8 mouse cellular contexts compared by ENCODE assay signal in genomic region chr4:46533934-46534720, GRCm38 (mm10). TPM values are rescaled to one million over a fixed set of nuclear protein-coding genes. Genes with fewer than 3 reads are reported as not detected.
DNase-seq lines count a peak whose midpoint lies in the region; ATAC-seq and TF ChIP-seq lines count a peak whose summit lies in the region.

No protein-coding gene starts in this region.

- H3K9me3 ChIP-seq in heart, embryonic 12.5 days (replicated peaks) = no peaks in the 10 kb centered on the region
- no peaks in the 10 kb centered on the region for H3K9me3 ChIP-seq in limb, embryonic 13.5 days
- no peaks in the 10 kb centered on the region for H3K9me3 ChIP-seq in midbrain, embryonic 13.5 days

- H3K4me3 ChIP-seq in testis, adult 2 months (ENCODE audit: control insufficient read depth, low read depth, low read length) = peak overlapping the region; percentile 88
- H3K4me3 ChIP-seq in heart, embryonic 12.5 days = peak overlapping the region; percentile 43
- H3K4me3 ChIP-seq in limb, embryonic 13.5 days = peak overlapping the region; percentile 33
- H3K4me3 ChIP-seq in midbrain, embryonic 13.5 days (replicated peaks) = peak overlapping the region; percentile 28

- peaks cover 23% of the 10 kb centered on the region for H3K4me1 ChIP-seq in testis, adult 2 months (ENCODE audit: control insufficient read depth, insufficient read depth, low read length)
- peaks cover 18% of the 10 kb centered on the region for H3K4me1 ChIP-seq in heart, embryonic 12.5 days (replicated peaks)
- peaks cover 17% of the 10 kb centered on the region for H3K4me1 ChIP-seq in limb, embryonic 13.5 days
- H3K4me1 ChIP-seq in midbrain, embryonic 13.5 days (replicated peaks) = peaks cover 15% of the 10 kb centered on the region

- peaks cover 2% of the 10 kb centered on the region; the same call in 1 of the 2 replicates for H3K36me3 ChIP-seq in testis, adult 2 months (ENCODE audit: control insufficient read depth, insufficient read depth, low read length)
- H3K36me3 ChIP-seq in heart, embryonic 12.5 days = no peaks in the 10 kb centered on the region
- H3K36me3 ChIP-seq in limb, embryonic 13.5 days = no peaks in the 10 kb centered on the region
- H3K36me3 ChIP-seq in midbrain, embryonic 13.5 days = no peaks in the 10 kb centered on the region

- no peak; the same call in 1 of the 2 replicates for TF ChIP-seq POLR2A in testis, adult 2 months (IDR thresholded peaks at IDR 0.05; ENCODE audit: control insufficient read depth, low read depth, low read length)

- no peaks in the 10 kb centered on the region for H3K27me3 ChIP-seq in testis, adult 2 months (ENCODE audit: control insufficient read depth, insufficient read depth, low read length)
- H3K27me3 ChIP-seq in heart, embryonic 12.5 days (replicated peaks) = peaks cover 78% of the 10 kb centered on the region
- peaks cover 71% of the 10 kb centered on the region for H3K27me3 ChIP-seq in limb, embryonic 13.5 days
- peaks cover 69% of the 10 kb centered on the region for H3K27me3 ChIP-seq in midbrain, embryonic 13.5 days

- ATAC-seq in heart, embryonic 12.5 days (ENCODE audit: insufficient number of reproducible peaks, low FRiP score) = no peak
- ATAC-seq in limb, embryonic 13.5 days (ENCODE audit: low FRiP score, low read depth) = no peak
- 0 out of 2 replicates have a peak, but pooled peaks have one; percentile 41 for ATAC-seq in midbrain, embryonic 13.5 days
- ATAC-seq in activated CD4-positive, CD25-positive, alpha-beta regulatory T cell, adult 4 months = no peak

- no peak for DNase-seq in testis, postnatal 14 days (ENCODE audit: low spot score)
- no peak for DNase-seq in layer of hippocampus, adult 9-11 months
- no peak for DNase-seq in urinary bladder, postnatal 25 days (ENCODE audit: low spot score)

- WGBS in heart, embryonic 12.5 days = 7% methylated on average over 29 of the region's 29 CpGs
- WGBS in limb, embryonic 13.5 days = 9% methylated on average over 29 of the region's 29 CpGs
- WGBS in midbrain, embryonic 13.5 days = 11% methylated on average over 29 of the region's 29 CpGs

- H3K4me2 ChIP-seq in heart, embryonic 12.5 days = peak overlapping the region; percentile 85
- peak overlapping the region; percentile 59 for H3K4me2 ChIP-seq in limb, embryonic 13.5 days (replicated peaks)
- H3K4me2 ChIP-seq in midbrain, embryonic 13.5 days (replicated peaks) = peak overlapping the region; percentile 46

- TF ChIP-seq CTCF in testis, adult 2 months (IDR thresholded peaks at IDR 0.05; ENCODE audit: control insufficient read depth, insufficient read depth, insufficient replicate concordance, low read depth, low read length) = no peak

- H3K9ac ChIP-seq in heart, embryonic 12.5 days = peak overlapping the region; percentile 58
- no peak overlapping the region for H3K9ac ChIP-seq in limb, embryonic 13.5 days
- H3K9ac ChIP-seq in midbrain, embryonic 13.5 days (replicated peaks) = no peak overlapping the region

- peak overlapping the region; percentile 65 for H3K27ac ChIP-seq in testis, adult 2 months (ENCODE audit: control insufficient read depth, insufficient read depth, low read depth, low read length)
- no peak overlapping the region for H3K27ac ChIP-seq in heart, embryonic 12.5 days (ENCODE audit: poor library complexity, severe bottlenecking)
- no peak overlapping the region for H3K27ac ChIP-seq in limb, embryonic 13.5 days
- H3K27ac ChIP-seq in midbrain, embryonic 13.5 days = no peak overlapping the region

RNA-seq across cellular contexts. Expression of gene Trim14, which starts 1.8 kb away (rescaled TPM):
- 6.4 and 6.6 TPM in 2 replicates for polyA plus RNA-seq in testis, adult 2 months (2012; rRNA removed)
- 0.78 and 1.5 TPM in 2 replicates for polyA plus RNA-seq in heart, embryonic 12.5 days (2016; fragmentation: Nextera tagmentation; extraction: Ambion mirVana)
- 1.1 and 1.2 TPM in 2 replicates for polyA plus RNA-seq in limb, embryonic 13.5 days (2015; fragmentation: Nextera tagmentation; extraction: Ambion mirVana)
- polyA plus RNA-seq in midbrain, embryonic 13.5 days (2015; fragmentation: Nextera tagmentation; extraction: Ambion mirVana) = 0.40 and 0.57 TPM in 2 replicates
- polyA plus RNA-seq in activated CD4-positive, CD25-positive, alpha-beta regulatory T cell, adult 4 months (2017; shearing (Covaris generic)) = 10 to 100 TPM; 26.7 to 31.2 TPM

RNA-seq across cellular contexts. Expression of gene Nans, which starts 45.1 kb away (rescaled TPM):
- 9.5 and 10.7 TPM in 2 replicates for polyA plus RNA-seq in testis, adult 2 months (2012; rRNA removed)
- 62.2 and 68.3 TPM in 2 replicates for polyA plus RNA-seq in heart, embryonic 12.5 days (2016; fragmentation: Nextera tagmentation; extraction: Ambion mirVana)
- 102 and 105 TPM in 2 replicates for polyA plus RNA-seq in limb, embryonic 13.5 days (2015; fragmentation: Nextera tagmentation; extraction: Ambion mirVana)
- polyA plus RNA-seq in midbrain, embryonic 13.5 days (2015; fragmentation: Nextera tagmentation; extraction: Ambion mirVana) = 63.2 and 63.9 TPM in 2 replicates
- polyA plus RNA-seq in activated CD4-positive, CD25-positive, alpha-beta regulatory T cell, adult 4 months (2017; shearing (Covaris generic)) = 10 to 100 TPM; 68.7 to 68.8 TPM

Comparison
In these comparisons a context has a peak if more than half of its experiments do, and no peak if none do; other contexts are left out.
1. H3K4me3 ChIP-seq: peak in every context shown above with its lines; median percentile 88 in testis, adult 2 months; 43 in heart, embryonic 12.5 days; 33 in limb, embryonic 13.5 days; 28 in midbrain, embryonic 13.5 days.